Mouse (Mus musculus) lung, postnatal 0 days (tissue): ENCODE data around the gene Ssbp2.

Experiments used
- CTCF ChIP-seq: IDR thresholded peaks from 2 replicates; pipeline ENCODE4 v1.5.1; 2016; ENCODE audit warnings: antibody characterized with exemption, mild to moderate bottlenecking
- EP300 ChIP-seq: IDR thresholded peaks from 2 replicates; pipeline ENCODE4 v1.6.1; 2016; ENCODE audit warnings: antibody characterized with exemption, mild to moderate bottlenecking, control low read depth

- no peak for TF ChIP-seq CTCF
- TF ChIP-seq EP300 = no peak
These were observed 230.0 kb downstream of the Ssbp2 start for GRCm38 (mm10) chr13:91690118-91690517.
